Mouse (Mus musculus) lung, postnatal 36 days (tissue): Measurements from ENCODE around the gene Zfp385b.

Experiments used
- DNase-seq: peaks from one replicate; pipeline ENCODE4 v3.0.0; 2022; ENCODE audit warnings: mixed read lengths

The Zfp385b gene

DNA sequence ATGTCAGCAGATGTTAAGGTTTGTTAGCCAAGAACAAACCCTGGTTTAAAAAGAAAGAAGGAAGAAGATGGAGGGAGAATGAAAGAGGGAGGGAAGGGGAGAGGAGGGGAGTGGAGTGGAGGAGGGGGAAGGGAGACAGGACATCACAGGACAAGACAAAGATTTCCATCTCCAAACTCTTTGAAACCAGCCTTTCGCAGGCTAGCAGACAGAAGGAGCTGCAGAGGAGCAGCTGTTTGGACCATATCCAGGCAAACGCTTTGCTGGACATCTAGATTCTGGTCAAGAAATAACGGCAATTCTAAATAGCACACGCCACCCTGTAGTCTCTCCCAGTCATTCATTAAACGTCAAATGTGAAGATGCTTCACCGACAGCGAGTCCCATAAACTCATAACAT is 38.0 kb downstream of the Zfp385b start:
- DNase-seq: no peak

DNA sequence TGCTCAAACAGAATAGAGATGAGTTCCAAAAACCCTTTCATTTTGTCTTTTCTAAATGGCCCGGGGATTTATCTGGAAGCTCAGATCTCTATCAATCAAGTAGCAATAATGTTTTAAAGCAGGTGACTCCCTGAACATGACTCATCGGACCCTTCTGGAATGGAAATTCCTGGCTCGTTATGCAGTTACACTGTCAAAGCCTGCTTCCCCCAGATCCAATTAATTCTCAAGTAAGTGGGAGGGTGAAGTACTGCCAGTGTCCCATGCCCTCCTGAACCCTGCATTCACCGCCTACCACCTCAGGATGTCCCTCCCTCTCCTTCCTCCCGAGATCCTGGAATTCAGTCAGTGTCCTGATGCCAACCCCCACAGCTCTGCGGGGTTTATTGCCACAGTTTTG is 41.7 kb downstream of the Zfp385b start:
- DNase-seq: no peak

DNA sequence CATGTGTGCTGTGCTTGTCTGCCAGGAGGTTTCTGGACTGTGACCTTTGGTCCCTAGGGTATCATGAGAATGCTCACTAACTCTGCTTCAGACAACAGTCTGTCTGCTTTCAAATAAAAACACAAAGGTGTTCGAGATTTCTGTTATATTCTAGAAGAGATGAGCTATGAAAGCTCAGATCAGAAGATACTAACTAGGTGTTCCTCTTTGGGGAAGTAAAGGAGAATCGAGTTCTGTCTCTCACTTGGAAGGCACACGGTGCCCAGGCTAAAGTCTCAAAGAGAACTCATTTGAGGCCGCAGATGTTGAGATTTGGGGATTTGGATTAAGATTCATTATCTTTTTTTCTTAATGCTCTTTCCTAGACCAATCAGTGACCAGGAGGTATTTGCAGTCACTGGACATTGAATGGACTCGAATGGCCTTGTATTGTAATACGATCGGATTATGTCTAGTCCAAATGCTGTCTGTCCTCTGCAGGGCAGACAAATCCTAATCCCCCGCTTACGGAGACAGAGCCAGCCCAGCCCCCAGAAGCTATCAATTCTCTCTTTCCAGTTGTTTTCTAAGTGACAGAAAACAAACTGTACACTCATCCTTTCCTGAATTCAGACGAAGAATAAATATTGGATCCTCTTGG is 42.3 kb downstream of the Zfp385b start:
- DNase-seq: no peak

DNA sequence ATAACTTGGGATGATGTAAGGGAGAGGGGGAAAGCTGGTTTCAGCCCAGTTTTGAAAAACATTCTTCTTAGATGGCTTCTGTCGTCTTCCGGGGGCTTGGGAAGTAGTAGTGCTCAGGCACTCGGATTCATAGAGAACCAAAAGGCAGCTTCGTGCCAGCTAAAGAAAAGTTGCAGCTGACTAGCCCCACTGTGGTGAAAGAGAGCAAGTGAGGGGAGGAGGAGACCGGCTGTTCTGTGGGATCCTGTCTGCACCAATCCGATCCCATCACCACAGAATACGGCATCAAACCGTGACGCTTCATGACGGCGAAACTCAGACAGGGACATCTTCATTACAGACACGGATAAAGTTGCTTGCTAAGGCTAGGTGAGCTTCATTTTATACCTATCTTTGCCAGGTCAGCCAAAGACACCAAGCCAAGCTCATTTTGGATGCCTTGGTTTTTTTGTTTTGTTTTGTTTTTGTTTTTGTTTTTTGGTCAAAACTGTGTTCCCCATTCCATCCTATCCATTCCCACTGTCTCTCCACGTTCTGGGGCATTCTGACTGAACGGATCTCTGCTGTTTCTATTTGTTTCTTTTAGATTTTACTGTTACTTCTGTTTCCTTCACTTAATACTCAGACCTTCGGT is 44.1 kb downstream of the Zfp385b start:
- DNase-seq: no peak

DNA sequence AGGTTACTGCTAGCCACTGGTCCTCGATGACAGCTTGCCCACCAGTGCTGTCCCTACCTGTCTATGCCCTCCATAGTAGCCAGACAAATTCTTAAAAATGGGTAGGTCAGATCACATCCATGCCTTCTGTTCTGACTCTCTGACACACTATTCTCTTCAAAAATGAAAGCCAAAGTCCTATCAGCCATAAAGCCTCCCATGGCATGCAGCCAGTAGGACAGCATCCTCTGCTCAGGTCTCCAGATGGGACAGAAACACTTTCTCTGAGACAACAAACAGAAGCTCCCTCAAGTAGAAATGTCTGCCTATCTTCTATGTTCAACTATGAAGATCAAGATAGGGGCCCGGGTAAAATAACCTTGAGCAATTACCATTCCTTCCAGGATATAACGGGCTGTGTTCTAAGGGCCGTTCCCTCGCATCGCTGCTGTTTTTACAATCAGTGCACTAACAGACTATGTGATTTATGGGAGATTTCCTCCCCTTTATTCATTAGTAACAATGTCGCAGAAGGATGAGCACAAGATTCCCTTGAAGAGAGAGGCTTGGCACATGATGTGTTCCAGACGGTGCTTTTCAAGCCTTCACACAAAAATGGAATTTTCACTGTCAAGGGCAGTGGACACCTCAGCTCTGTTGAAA is 49.3 kb downstream of the Zfp385b start:
- DNase-seq: no peak

DNA sequence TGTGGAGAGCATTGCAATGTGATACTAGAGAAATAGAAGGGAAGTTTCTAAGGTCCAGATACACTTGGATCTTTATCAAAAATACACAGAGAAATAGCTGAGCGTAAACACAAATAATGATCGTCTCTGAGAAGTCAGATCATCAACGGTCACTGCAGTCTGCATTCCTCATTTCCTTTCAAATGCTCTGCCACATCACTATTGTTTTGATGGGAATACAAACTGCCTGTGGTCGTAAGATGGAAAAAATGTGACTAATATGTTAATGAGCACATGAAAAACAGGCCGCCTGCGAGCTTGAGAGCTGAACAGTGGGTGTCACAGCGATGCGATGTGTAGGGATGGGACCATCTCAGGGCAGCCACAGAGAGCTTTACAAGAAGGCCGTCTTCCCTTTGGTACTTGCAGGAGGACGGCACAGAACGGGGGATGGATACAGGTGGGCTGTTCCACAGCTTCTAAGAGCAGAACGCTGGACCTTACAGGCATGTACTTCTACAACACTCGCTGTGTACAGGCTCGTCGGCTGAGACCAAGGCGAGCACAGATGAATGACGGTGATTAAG is 51.0 kb downstream of the Zfp385b start:
- DNase-seq: no peak

DNA sequence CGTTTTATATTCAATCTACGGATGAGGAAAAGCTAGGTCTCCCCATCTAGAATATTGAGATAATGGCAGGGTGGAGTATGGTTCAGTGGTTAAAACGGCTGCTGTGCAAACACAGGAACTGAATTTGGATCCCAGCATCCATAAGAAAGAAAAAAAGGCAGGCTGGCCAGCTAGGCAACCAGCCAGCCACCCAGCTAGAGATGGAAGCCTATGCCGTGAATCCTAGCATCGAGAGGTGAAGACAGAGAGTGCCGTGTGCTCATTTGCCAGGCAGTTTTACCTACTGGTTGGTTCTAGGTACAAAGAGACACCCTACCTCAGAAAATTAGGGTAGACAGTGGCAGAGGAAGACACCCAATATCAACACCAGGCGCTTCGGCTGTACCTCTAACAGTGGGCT is 57.5 kb downstream of the Zfp385b start:
- DNase-seq: no peak

DNA sequence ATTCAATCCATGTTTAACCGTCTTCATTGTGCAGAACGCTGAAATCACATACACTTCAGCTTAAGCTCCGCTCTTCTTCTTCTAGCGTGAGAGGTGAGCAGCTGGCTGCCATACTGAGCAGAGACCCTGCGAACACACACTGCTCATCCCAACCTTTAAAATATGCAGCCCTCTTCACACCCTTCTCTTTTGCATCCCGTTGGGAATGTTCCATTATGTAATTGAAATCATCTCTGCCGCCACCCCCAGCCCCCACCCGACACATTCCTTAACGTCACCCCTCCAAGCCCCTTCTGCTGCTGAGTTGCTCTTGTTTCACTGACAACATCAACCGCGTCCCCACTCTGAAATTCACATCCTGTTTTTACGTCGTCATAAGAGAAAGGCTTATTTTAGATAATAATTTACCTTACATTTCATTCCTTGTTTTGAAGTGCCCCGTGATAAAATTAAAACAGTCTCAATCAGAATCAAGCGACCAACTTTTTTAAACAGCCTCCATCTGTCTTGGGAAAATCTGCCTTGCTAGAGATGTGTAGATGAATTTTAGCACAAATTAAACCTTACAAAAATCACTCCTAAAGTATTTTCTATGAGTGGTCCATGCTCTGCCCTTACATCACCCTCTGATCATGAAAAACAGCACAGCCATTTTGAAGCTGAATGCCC is 60.9 kb downstream of the Zfp385b start:
- no peak for DNase-seq

DNA sequence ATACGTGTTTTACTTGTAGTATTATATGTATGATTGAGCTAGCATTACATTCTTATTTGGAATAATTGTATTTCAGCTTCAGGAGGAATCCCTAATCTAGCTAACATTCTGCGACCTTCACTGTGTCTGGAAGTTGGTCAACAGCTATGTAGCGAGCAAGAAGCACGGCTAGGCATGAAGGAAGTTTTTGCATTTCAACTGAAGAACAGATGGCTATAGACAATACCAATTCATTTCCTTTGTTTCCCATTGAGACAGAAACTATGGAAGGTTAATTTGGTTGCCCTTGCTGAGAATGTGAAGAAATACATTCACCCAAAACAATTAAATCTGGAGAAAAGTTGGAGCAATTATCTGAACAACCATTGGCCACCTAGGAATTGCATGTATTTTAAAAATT is 66.9 kb downstream of the Zfp385b start:
- DNase-seq: no peak

DNA sequence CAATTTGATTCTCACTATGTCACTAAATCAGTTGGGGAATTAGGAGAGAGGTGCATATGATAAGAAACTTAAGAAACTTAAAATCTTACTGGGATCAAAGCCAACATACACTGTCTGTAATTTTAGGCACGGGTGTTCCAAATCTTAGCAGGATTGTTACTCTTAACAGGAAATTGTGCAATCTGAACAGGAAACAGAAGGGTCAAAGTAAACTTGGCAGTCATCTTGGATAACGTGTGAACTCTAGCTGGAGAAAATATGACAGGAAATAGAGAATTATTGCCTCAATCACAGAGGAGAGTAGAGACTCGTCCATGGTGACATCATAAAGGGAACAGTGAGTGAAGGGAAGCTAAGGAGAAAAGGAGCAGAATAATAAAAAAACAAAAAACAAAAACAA is 69.8 kb downstream of the Zfp385b start:
- DNase-seq: no peak

DNA sequence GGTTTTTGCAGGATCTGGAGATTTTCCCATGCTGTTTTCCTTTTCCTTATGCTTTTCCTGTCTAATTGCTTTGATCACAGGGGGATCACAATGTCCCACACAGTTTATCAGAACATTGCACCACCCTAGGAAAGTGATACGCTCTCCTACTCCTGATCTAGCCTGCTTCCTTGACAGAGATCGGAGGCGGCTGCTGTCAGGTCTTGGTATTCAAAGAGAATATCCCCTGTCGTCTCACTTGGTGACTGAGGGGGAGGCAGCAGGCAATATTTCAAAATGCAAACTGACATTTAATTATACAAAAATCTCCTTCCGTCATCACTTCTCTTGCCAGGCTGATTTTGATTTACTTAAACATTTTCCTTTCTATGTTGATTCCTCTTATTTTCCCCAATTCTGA is 73.0 kb downstream of the Zfp385b start:
- no peak for DNase-seq

DNA sequence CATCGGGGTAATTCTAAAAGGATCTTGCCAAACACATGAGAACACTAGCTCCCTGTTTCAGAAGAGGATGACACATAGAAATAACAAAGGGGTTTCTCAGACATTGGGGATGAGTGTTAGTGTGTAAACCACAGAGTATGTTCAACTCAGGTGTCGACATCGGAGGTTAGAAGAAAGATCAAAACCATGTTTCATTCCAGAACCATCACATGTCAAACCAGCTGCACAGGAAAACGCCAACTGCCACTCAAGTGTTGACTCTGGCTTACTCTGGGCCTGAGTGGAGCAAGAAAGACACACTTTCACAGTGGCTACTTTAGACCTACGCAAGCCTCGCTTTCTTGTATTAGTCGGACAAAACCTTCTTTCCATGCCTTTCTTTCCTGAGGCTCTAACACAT is 74.2 kb downstream of the Zfp385b start:
- peak; percentile 11 for DNase-seq

DNA sequence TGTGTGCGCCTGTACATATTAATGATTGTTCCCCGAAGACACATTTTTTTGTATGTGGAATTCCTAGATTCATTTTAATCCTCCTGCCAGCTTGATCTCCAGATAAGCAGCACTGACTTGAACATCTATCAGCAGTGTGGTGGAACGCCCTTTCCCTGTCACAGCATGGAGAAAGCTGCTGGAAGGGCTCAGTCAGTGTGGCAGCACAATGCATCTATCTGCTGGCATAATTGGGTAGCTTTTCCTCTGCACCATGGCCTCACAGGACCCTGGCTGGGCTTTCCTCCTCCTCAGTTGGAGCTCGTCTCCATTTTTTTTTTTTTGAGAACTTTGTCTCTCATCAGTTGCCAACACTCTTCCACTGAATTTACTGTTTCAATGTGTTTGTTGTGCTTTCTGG is 77.1 kb downstream of the Zfp385b start:
- no peak for DNase-seq

DNA sequence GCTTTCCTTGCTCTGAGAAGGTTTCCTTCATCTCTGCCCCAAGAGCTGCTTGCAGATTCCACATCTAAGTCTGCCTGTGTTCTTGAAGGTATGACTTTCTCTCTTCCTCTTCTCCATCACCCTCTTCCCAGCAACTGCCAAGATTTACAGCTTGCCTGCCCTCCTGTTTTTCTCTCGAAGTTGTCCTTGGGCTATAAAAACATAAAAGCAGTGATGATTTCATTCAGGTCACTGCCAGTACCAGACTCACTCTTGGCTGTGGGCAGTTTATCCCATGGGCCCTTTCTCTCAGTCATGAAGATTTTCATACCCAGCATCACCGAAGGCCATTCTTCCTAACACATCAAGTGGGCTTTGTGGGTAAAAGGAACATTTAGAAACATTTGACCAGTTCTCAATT is 89.2 kb downstream of the Zfp385b start:
- DNase-seq: no peak

DNA sequence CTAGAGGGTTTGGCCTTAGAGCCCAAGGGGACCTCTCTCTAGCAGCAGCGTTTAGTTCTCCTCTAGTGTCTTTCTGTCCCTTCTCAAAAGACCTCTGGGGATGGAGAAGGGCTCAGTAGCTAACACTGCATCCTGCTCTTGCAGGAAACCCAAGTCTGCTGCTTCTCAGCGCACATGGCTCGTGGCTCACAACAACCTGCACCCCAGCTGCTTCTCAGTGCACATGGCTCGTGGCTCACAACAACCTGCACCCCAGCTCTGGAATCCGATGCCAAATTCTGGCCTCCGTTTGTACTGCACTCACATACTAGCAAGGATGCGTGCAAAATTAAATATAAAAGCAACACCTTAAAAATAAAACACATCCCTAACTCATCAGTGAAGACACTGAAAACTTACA is 92.6 kb downstream of the Zfp385b start:
- DNase-seq: no peak

DNA sequence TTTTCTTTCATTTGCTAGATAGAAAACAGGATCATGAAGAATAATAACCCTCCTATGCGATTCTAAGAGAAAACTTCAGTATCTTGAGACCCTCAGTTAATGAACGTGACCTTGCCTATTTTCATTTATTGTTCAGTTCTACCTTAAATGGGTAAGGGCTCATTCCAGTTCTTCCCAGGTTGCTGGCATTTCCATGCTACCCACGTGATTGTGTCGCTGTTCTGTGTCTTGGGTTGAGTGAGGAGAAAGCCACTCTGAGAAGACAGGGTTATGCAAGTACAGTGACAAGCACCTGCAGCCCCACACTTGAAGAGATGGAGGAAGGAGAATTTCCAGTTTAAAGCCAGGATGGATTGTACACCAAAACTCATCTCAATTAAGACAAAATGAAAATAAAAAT is 98.6 kb downstream of the Zfp385b start:
- DNase-seq: no peak

DNA sequence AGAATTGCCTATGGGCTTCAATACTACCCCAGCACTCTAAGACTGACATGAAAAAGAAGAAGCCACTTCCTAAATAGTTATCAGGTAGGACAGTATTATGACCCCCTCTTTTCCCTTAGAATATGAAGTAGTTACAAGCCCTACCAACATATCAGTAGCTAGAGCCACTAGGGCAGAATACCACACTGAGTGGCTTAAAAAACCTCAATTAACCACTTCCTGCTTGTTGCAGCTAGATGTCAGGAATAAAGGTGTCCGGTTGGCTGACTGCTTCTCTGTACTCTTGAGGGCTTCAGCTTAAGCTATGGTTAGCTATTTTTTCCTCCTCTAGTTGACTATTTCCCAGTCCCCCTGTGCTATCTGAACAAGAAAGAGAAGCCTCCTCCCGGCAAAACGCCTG is 103.1 kb downstream of the Zfp385b start:
- DNase-seq: no peak

DNA sequence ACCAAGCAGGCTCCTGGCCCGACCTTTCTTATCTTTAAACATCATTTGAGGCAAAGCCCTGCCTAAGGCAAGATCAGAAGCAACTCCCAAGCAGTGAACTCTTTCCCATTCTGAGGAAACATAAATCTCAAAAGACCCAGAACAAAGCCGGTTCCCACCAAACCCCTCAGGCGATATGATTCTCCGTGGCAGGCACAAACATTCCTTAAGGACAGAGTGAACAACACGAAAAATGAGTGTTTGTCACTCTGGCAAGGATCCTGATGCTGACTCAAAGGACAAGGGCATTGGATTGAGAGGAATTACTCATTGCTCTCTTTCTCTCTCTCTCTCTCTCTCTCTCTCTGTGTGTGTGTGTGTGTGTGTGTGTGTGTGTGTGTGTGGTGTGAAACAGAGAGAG is 105.6 kb downstream of the Zfp385b start:
- DNase-seq: no peak

DNA sequence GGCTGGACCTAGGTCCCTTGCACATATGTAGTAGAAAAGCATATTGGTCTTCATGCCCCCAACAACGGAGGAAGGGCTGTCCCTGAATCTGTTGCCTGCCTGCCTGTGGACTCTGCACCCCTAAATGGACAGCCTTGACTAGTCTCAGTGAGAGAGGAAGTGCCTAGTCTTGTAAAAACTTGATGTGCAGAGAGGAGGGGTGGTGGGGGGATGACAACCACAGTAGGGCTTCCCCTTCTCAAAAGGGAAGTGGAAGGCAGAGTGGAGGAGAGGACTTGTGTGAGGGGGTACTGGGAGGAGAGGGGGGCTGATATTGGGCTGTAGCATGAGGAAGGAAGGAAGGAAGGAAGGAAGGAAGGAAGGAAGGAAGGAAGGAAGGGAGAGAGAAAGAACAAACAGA is 107.7 kb downstream of the Zfp385b start:
- no peak for DNase-seq

DNA sequence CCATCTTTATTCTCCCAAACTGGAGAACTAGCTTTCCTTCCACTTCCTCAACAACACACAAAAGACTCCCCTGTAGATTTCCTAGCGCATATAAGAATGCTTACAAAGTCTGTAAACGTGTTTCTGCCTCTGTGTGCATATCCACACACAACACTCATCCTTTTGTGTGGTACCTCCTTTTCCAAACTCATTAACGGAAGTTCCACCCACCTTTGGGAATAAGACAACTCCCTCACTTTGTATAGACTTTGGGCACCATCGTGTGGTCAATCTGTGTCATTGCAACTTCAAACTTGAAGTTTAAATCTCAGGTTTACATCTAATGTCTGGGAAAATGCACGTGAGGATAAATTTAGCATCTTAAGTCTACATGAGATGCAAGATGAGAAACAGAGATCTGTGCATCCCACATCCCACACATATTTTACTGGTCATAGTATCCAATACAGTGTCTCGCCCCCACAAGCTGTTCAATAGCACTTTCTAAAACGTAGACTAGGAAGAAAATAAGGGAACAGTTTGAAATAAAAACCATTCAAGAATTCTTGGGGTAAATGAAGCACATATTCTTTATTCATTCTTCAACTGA is 110.1 kb downstream of the Zfp385b start:
- peak; percentile 32 for DNase-seq

DNA sequence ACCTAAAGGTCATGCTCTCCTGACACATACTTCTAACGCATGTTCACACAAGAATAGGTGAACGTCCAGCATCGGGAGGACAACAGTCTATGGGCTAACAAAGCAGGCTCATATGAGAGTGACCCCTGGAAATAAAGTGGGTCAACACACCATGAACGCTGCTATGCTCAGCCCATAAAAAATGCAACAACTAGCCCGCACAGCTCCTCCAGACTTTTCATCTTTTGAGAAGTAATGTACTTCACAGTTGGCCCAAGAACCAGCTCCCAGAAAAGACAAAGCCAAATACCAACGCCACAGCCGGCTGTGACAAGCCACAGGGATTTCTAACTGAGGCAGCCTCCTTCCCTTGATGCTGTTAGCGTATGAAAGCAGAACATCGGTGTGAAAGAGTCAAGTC is 112.3 kb downstream of the Zfp385b start:
- no peak for DNase-seq

DNA sequence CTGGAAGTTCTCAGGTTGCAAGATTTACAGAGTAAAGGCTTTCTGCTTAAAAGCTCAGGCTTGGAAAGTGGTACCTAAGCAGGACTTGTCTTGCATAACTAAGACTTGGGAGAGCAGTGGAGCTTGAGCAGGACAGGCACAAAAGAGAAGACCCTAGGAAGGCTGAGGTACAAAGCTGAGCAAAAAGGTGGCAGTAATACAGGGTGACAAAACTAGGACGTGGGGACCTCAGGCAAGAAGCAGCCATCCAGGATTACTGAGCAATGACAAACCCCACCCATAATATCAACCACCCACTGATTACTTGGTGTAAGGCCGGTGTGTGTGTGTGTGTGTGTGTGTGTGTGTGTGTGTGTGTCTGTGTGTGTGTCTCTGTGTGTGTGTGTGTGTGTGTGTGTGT is 114.0 kb downstream of the Zfp385b start:
- DNase-seq: no peak

DNA sequence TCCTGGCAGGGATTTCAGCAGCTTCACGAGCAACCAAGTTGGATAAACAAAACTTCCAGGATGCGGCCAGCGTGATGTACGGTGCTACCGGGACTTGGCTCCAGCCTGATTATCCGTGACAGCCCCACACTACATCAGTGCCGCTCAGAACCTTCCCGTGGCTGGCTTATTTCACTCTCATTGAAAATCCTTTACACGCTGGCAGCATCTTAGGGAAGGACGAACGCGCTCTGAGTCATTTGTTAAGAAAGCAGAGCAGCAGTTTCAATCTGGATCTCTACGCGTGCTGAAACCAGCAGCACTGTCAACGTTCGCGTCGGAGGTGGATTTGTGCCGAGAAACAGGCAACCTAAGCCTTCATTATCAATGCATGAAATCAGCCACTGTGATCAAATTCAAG is 116.4 kb downstream of the Zfp385b start:
- DNase-seq: no peak
